Mouse (Mus musculus) liver, embryonic 14.5 days (tissue): Measurements from ENCODE around the gene 4930467E23Rik.
"Not testable (repeated sequence)": the region's sequence is repeated elsewhere in the genome, so short reads cannot be mapped to it uniquely, and the experiment has no call there.

Experiments
- CTCF ChIP-seq: IDR thresholded peaks from 2 replicates; pipeline ENCODE4 v1.5.1; 2016; ENCODE audit warnings: antibody characterized with exemption, low read depth, control low read depth
- EP300 ChIP-seq: IDR thresholded peaks from 2 replicates; pipeline ENCODE4 v1.6.1; 2016; ENCODE audit warnings: antibody characterized with exemption, low read depth

GRCm38 (mm10) chr8:19761660-19762059, 32.3 kb downstream of the 4930467E23Rik start:
- TF ChIP-seq CTCF, EP300: not testable (repeated sequence)
